Mouse (Mus musculus): ENCODE results near the gene Vmn2r26.
"Not testable (repeated sequence)": the region's sequence is repeated elsewhere in the genome, so short reads cannot be mapped to it uniquely, and the experiment has no call there.

The Vmn2r26 gene

DNA sequence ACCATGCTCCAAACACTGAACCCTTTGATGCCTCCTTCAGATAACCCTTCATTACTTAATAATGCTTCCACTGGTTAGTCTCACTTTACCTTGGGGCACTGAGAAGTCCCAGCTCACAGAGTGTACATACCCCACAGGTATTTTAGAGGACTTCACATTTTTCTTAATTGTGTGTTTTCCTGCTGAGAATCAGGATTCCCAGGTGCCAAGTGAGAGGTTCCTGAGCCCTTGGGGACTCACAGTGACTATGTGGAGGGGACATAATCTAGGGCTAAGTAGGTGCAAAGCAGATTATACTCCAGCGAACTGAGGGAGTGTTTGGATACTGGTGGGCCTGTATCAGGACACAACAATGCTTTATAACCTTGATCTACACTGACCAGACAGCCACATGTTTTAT, at the start of gene Vmn2r26:
Vmn2r26 (plus strand) TSS at position 301 of the 400 bp plus-strand sequence.
- DNase-seq, result not testable (repeated sequence)

DNA sequence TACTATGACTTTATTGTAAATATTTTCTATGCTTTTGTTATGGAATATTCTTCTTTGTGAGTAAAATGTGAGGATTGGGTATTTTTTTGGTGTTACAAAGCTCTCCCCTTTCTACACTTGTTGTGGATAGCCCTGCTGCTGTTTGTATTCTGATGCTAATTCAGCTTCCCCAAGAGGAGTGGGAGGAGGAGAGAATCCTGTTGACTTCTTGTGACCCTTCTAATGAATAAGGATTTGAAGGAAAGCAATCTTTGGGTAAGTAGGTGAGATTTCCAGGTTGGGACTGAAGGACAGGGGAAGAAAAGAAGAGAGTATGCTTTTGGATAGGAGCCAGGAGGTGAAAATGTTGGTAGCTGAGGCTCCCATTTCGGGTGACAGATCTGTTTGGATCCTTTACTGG, 3.5 kb upstream of the Vmn2r26 start:
- DNase-seq, result no peak

- DNase-seq, result no peak
Measured at GRCm38 (mm10) chr6:124048388-124048787, 24.0 kb downstream of the Vmn2r26 start.

DNA sequence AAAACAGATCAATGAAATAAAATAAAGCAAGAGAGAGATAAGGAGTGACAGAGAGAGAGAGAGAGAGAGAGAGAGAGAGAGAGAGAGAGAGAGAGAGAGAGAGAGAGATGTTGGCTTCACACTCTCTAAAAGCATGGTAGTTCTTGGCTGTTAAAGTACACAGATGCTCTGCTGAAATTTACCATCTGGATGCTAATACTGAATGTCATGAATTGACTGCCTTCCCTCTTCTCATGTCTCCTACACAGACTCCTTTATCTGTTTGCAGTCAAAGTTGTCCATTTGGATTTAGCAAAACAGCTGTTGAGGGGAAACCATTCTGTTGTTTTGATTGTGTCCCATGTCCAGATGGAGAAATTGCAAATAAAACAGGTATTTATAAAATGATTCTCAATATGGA, 29.2 kb downstream of the Vmn2r26 start:
- not testable (repeated sequence) for DNase-seq

DNA sequence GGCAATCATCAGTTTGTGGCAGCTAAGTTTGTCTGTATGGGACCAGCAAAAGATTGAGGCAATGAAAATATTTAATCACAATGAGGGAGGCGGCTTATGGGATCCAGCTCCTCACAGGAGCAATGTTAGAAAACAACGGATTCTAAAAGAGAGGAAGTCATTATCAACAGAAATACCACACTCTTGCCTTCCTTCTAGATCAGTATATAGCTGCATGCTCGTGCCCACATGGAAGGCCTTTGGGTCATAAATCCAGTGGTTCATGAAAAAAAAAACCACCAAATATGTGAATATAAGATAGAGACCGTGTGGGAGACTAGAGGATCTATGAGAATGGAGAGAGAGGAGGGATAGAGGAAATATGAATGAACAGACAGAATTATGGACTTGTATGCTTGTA, 78.0 kb downstream of the Vmn2r26 start:
- DNase-seq, result no peak

Measured in right cerebral cortex, adult 18-20 months (tissue).